Mouse (Mus musculus) heart, adult 2 months (tissue): ENCODE data around the gene Ap4b1. TPM values are rescaled to one million over a fixed set of nuclear protein-coding genes. Genes with fewer than 3 reads are reported as not detected.

Experiments used
- DNase-seq, 2 experiments: peaks; one replicate each; pipeline ENCODE4 v3.0.0; 2021
- H3K27ac ChIP-seq: fragments of 200-600 bp; 2 replicates; pipeline ENCODE4 v1.8.1; 2022
- H3K27me3 ChIP-seq: fragments of 200-500 bp; 2 replicates; pipeline ENCODE4 v1.6.1; 2012; ENCODE audit warnings: mild to moderate bottlenecking, low read length, inconsistent platforms, mixed read lengths; ENCODE audit not compliant: control insufficient read depth, insufficient read depth
- H3K36me3 ChIP-seq: fragments of 200-500 bp; 2 replicates; pipeline ENCODE4 v1.6.1; 2012; ENCODE audit warnings: low read length, inconsistent platforms; ENCODE audit not compliant: control insufficient read depth, insufficient read depth
- H3K4me1 ChIP-seq: fragments of 200-500 bp; 2 replicates; pipeline ENCODE4 v1.6.1; 2011; ENCODE audit warnings: low read length; ENCODE audit not compliant: control insufficient read depth, insufficient read depth
- H3K4me3 ChIP-seq: fragments of 200-600 bp; 2 replicates; pipeline ENCODE4 v1.8.1; 2022
- H3K79me2 ChIP-seq: fragments of 200-500 bp; replicated peaks from 2 replicates; pipeline ENCODE4 v1.6.1; 2012; ENCODE audit warnings: mild to moderate bottlenecking, inconsistent platforms, low read length, moderate library complexity, mixed read lengths; ENCODE audit not compliant: control insufficient read depth, insufficient read depth
- H3K9ac ChIP-seq: fragments of 200-500 bp; 2 replicates; pipeline ENCODE4 v1.6.1; 2012; ENCODE audit warnings: low read depth, mild to moderate bottlenecking, control low read depth, inconsistent platforms, low read length, mixed read lengths
- CTCF ChIP-seq: fragments of 200-600 bp; IDR thresholded peaks from 2 replicates; pipeline ENCODE4 v1.8.1; 2022; ENCODE audit warnings: antibody characterized with exemption, mild to moderate bottlenecking, moderate library complexity
- EP300 ChIP-seq: fragments of 200-500 bp; IDR thresholded peaks from 2 replicates; pipeline ENCODE4 v1.6.1; 2011; ENCODE audit warnings: low read depth, low read length, control low read depth; ENCODE audit not compliant: insufficient read depth
- POLR2A ChIP-seq: fragments of 200-500 bp; IDR thresholded peaks from 2 replicates; pipeline ENCODE4 v1.6.1; 2011; ENCODE audit warnings: mild to moderate bottlenecking, low read depth, low read length, control low read depth; ENCODE audit not compliant: insufficient read depth
- WGBS: fragments of 180-500 bp; shearing (Covaris S2); methylation state at CpG from one replicate; pipeline ENCODE4 v1.1.7; 2018; 5-methylcytosine and 5-hydroxymethylcytosine counted together
- intact Hi-C: fragments of 180-260 bp; cut with DNase I; formaldehyde crosslinking; loops from one replicate; pipeline ENCODE4 v1.15.1; 2025
- polyA plus RNA-seq: library from polyadenylated mRNA; depleted of rRNA; stranded (reverse); fragments of >200 nt; gene quantifications from 2 replicates; pipeline ENCODE4 v1.2.3, GENCODE M21; 2012
- total RNA-seq, 2 experiments: library from RNA; stranded (reverse); gene quantifications; 2 replicates each; pipeline ENCODE4 v1.2.3; 2021

Gene Ap4b1
- total and polyA plus RNA-seq, 3 experiments: 14.6 to 17.7 (median 14.8) TPM

- no peak for DNase-seq
- H3K27ac ChIP-seq: no peak overlapping the region
- no peak overlapping the region for H3K4me3 ChIP-seq
- TF ChIP-seq POLR2A (no peak), CTCF (no peak), EP300 (no peak)
- no peak overlapping the region for H3K9ac ChIP-seq
- H3K36me3 ChIP-seq: no peaks in the 10 kb centered on the region
- H3K79me2 ChIP-seq: no peaks in the 10 kb centered on the region
- intact Hi-C loops: loop anchor here (5.0 kb wide), 1 partner anchor 36 kb away; no protein-coding TSS in a partner anchor
- no peaks in the 10 kb centered on the region for H3K4me1 ChIP-seq
- 88% methylated on average over 6 of the region's 6 CpGs for WGBS
- no peaks in the 10 kb centered on the region for H3K27me3 ChIP-seq
Measured at GRCm38 (mm10) chr3:103851481-103851880, 42.2 kb downstream of the Ap4b1 start.

DNA sequence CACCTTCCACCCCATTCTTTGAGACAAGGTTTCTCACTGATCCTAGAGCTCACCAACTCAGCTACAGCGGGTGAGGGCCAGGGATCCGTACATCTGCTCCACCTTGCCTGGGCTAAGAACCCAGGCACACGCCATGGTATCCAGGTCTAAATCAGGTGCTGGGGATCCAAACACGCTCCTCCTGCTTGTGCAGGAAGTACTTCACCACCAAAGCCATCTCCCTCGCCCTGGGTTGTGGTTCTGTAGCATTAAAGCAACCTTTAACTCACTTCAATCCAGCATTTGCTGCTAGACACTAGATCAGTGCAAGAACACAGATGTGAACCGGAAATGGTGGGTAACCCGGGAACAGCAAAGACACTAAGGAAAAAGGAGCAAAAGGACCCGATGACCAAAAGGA, 42.6 kb downstream of the Ap4b1 start:
- TF ChIP-seq EP300: no peak
- no peak for TF ChIP-seq CTCF
- TF ChIP-seq POLR2A: no peak
- Histone ChIP-seq H3K4me1 (no peaks in the 10 kb centered on the region), H3K9ac (no peak overlapping the region), H3K27ac (no peak overlapping the region), H3K4me3 (no peak overlapping the region), H3K27me3 (no peaks in the 10 kb centered on the region), H3K36me3 (no peaks in the 10 kb centered on the region), H3K79me2 (no peaks in the 10 kb centered on the region)
- DNase-seq: no peak
- intact Hi-C loops: loop anchor here (5.0 kb wide), 1 partner anchor 35 kb away; no protein-coding TSS in a partner anchor
- 84% methylated on average over 8 of the region's 8 CpGs for WGBS

DNA sequence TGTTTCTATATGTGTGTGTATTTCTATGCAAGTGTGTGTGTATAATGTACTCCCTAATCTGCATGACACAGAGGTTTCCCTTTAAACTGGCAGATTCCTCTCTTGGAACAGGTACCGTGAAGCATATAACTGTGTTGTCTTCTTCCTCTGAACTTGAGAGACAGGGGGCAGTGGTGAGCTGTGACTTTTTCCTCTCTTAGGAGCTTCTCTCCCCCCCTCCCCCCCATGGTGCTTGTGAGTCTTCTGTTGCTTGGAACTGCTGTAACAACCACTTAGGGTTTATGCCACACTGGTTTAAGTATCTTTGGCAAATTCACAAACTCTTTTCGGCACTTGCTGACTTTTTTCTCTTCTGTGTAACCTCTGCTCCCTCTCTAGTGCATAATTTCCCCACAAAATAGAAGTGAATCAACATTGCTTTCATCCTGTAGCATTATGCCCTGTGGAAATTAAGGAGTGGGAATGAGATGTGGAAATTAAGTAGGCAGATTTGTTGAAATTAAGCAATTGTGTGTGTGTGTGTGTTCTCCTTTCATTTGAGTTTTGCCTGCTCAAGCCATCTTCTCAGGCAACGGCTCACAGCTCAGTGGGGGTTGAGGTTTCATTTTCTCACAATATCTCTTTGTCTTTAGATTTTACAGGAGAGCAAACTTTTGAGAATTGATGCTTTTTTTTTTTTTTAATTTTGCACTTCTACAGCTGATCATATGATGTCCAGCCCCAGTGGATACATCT, 43.4 kb downstream of the Ap4b1 start:
- no peaks in the 10 kb centered on the region for H3K36me3 ChIP-seq
- 59% methylated on average over 3 of the region's 3 CpGs for WGBS
- H3K4me3 ChIP-seq: no peak overlapping the region
- no peak overlapping the region for H3K27ac ChIP-seq
- H3K9ac ChIP-seq: no peak overlapping the region
- peak in 1 of 2 experiments; percentile 42 for DNase-seq
- H3K79me2 ChIP-seq: no peaks in the 10 kb centered on the region
- intact Hi-C loops: loop anchor here (5.0 kb wide), 1 partner anchor 35 kb away; no protein-coding TSS in a partner anchor
- no peaks in the 10 kb centered on the region for H3K4me1 ChIP-seq
- H3K27me3 ChIP-seq: no peaks in the 10 kb centered on the region
- no peak for TF ChIP-seq POLR2A
- TF ChIP-seq CTCF: peak; percentile 57

- no peak for DNase-seq
Measured at GRCm38 (mm10) chr3:103853804-103854203, 44.5 kb downstream of the Ap4b1 start.

DNA sequence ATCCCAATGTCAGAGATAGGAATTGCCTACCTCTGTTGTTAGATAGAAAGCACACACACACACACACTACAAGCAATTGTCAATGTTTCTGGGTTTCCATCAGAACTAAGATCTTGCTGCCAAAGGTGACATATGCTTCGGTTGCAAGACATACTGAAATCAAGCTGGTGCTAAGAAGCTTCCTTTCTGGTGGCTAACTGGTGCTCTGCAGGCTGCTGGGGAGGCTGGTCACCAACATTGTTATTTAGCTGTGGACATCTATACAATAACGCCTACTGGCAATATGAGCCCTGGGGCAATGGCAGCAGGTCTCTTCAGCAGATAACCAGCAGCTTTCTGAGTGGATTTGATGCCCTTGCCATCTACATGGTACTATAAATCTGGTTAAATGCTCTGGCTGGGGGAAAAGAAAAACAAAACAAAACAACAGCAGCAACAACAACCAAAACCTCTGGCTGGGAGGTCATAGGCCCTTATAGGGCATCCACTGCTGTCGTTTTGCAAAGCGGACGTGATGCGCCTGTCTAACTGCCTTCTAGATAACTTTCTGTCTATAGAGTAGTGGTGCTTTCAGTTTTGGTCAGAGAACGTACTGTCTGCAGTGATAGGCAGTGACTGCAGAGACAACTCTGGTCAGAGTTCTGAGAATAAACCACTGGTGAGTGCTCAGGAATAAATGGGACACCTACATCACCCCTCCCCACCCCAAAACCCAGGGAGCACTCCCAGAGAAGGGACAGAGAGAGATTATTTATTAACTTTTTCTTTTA, 47.9 kb downstream of the Ap4b1 start:
- no peak overlapping the region for H3K27ac ChIP-seq

More at GRCm38 (mm10) chr3:103853804-103854203, 44.5 kb downstream of the Ap4b1 start:
- no peak for TF ChIP-seq POLR2A
- TF ChIP-seq EP300: no peak
- TF ChIP-seq CTCF: no peak
- Histone ChIP-seq H3K79me2 (no peaks in the 10 kb centered on the region), H3K27ac (no peak overlapping the region), H3K9ac (no peak overlapping the region), H3K27me3 (no peaks in the 10 kb centered on the region), H3K36me3 (no peaks in the 10 kb centered on the region), H3K4me1 (no peaks in the 10 kb centered on the region), H3K4me3 (no peak overlapping the region)
- intact Hi-C loops: loop anchor here (5.0 kb wide), 1 partner anchor 33 kb away; no protein-coding TSS in a partner anchor
- 44% methylated on average over 8 of the region's 8 CpGs for WGBS

More for the DNA sequence above, 47.9 kb downstream of the Ap4b1 start:
- Histone ChIP-seq H3K9ac (no peak overlapping the region), H3K79me2 (no peaks in the 10 kb centered on the region), H3K4me3 (no peak overlapping the region), H3K36me3 (no peaks in the 10 kb centered on the region), H3K4me1 (no peaks in the 10 kb centered on the region; the same call in 1 of the 2 replicates), H3K27me3 (no peaks in the 10 kb centered on the region)
- 84% methylated on average over 7 of the region's 7 CpGs for WGBS
- intact Hi-C loops: no loop called here
- TF ChIP-seq POLR2A (no peak), CTCF (no peak), EP300 (no peak)
- no peak for DNase-seq
